Mouse (Mus musculus): ENCODE results near the gene Oaz1.
"Not testable (repeated sequence)": the region's sequence is repeated elsewhere in the genome, so short reads cannot be mapped to it uniquely, and the experiment has no call there.

Gene Oaz1

DNA sequence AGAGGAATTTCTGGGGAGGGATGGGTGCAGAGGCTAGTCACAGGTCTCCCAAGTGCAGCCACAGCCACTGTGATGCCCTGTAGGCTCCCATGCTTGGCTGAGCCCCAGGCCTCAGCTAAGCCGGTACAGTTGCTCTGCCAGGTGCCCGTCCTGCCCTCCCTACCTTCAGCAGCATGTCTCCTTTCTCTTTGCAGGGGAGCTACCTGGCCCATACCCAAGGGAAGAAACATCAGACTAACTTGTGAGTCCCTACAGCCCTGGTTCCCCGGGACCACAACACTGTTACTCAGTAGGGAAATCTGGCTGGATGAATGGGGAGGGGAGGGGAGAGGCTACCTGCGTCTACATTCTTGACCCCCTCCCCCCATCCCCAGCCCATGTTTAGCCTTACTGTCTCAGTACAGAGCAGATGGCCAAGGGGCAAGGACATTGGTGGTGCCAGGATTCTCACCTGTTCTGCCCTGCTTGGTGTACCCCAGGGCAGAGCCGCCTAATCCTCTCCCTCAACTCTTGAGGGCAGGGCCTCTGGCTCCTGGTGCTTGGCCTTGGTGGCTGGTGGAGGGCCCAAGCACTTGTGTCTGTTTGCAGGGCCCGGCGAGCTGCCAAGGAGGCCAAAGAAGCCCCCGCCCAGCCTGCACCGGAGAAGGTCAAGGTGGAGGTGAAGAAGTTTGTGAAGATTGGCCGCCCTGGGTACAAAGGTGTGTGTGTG, 24.1 kb upstream of the Oaz1 start:
- no peak for DNase-seq (ENCODE audit: low read depth, low spot score)

DNA sequence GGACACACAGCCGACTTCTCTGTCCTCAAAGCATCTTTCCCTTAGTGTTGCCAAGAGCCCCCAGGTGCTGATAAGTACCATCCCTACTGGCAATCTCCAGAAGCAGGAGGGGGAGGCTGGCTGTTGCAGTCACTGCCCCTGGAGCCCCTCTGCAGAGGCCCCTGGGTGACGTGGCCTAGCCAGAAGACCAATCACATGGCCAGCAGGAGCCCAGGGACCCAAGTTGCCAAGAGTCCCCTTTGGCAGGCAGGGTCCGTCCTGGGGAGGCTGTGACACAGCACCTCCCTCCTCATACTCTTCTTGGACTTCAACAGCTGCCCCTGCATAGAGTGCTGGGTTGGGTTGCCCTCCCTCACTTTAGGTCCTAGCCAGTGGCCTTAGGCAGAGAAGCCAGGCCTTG, 23.5 kb upstream of the Oaz1 start:
- DNase-seq (ENCODE audit: low read depth, low spot score), result no peak

DNA sequence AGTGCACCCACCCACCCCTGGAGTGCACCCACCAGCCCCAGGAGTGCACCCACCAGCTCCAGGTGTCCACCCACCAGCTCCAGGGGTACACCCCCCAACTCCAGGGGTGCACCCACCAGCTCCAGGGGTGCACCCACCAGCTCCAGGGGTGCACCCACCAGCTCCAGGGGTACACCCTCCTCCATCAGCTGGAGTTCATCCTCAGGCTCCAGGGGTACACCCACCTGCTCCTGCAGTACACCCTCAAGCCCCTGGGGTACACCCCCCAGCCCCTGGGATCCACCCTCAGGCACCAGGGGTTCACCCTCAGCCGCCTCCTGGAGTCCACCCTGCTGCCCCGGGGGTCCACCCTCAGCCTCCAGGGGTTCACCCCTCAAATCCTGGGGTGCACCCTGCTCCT, 22.1 kb upstream of the Oaz1 start:
- DNase-seq (ENCODE audit: low read depth, low spot score), result no peak

DNA sequence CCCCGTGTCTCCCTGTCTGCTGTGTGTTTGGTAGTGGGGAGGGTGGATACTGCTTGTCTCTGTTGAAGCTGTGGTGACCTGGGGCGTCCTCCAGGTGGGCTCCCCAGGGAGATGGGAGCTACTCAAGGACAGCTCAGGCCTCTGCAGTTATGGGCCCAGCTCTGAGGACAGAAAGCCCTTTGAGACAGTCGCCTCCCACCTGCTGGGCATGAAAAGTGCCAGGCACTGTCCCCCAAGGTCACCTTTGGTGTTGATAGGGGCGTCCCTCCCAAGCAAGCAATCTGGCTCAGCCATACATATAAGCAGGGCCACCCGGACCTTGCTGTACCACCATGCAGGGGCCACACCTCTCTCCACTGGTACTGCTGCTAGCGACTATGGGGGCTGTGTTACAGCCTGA, 21.5 kb upstream of the Oaz1 start, which contains the start of gene Amh:
Amh (plus strand) TSS at position 328 of the 400 bp plus-strand sequence.
- DNase-seq (ENCODE audit: low read depth, low spot score), result no peak

DNA sequence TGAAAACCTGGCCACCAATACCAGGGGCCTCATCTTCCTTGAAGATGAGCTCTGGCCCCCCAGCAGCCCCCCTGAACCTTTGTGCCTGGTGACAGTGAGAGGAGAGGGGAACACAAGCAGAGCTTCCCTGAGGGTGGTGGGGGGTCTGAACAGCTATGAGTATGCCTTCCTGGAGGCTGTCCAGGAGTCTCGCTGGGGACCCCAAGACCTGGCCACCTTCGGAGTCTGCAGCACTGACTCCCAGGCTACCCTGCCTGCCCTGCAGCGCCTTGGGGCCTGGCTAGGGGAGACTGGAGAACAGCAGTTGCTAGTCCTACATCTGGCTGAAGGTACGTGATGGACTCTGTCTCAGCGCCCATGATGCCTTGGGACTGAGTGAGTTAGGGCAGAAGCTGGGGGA, 21.1 kb upstream of the Oaz1 start:
- DNase-seq (ENCODE audit: low read depth, low spot score), result no peak

DNA sequence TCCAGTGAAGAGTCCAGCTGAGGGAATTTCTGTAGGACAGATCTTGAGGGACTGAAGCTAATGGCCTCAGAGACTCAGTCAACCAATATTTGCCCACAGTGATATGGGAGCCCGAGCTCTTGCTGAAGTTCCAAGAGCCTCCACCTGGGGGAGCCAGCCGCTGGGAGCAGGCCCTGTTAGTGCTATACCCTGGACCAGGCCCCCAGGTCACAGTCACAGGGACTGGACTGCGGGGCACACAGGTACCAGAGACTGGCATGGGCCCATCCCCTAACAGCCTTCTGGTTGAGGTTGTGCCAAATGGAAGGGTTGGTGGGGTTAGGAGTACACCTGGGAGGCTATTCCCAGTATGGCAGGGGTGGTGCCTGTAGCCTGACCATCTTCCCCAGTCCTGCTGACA, 20.5 kb upstream of the Oaz1 start:
- peak; percentile 56 for DNase-seq (ENCODE audit: low read depth, low spot score)

DNA sequence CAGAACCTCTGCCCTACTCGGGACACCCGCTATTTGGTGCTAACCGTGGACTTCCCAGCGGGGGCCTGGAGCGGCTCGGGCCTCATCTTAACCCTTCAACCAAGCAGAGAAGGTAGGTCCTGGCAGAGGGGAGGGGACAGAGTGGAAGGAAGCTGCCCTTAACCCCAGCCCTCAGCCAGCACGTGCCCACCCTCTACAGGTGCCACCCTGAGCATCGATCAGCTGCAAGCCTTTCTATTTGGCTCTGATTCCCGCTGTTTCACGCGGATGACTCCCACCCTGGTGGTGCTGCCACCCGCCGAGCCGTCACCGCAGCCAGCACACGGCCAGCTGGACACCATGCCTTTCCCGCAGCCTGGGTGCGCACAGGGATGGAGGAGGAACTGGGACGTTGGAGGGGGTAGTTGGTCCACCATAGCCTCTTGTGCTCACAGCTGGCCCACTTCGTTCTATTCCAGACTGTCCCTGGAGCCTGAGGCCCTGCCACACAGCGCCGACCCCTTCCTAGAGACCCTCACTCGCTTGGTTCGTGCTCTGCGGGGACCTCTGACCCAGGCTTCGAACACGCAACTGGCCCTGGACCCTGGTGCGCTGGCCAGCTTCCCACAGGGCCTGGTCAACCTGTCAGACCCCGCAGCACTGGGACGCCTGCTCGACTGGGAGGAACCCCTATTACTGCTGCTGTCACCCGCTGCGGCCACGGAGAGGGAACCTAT, 20.0 kb upstream of the Oaz1 start:
- DNase-seq (ENCODE audit: low read depth, low spot score), result no peak

DNA sequence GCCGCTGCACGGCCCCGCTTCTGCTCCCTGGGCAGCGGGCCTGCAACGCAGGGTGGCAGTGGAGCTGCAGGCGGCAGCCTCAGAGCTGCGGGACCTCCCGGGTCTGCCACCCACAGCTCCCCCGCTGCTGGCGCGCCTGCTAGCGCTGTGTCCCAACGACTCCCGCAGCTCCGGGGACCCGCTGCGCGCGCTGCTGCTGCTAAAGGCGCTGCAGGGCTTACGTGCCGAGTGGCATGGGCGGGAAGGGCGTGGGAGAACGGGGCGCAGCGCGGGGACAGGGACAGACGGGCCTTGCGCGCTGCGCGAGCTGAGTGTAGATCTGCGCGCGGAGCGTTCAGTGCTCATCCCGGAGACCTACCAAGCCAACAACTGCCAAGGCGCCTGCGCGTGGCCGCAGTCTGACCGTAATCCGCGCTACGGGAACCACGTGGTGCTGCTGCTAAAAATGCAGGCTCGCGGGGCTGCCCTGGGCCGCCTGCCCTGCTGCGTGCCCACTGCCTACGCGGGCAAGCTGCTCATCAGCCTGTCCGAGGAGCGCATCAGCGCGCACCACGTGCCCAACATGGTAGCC, 19.3 kb upstream of the Oaz1 start:
- peak; percentile 65 for DNase-seq (ENCODE audit: low read depth, low spot score)

DNA sequence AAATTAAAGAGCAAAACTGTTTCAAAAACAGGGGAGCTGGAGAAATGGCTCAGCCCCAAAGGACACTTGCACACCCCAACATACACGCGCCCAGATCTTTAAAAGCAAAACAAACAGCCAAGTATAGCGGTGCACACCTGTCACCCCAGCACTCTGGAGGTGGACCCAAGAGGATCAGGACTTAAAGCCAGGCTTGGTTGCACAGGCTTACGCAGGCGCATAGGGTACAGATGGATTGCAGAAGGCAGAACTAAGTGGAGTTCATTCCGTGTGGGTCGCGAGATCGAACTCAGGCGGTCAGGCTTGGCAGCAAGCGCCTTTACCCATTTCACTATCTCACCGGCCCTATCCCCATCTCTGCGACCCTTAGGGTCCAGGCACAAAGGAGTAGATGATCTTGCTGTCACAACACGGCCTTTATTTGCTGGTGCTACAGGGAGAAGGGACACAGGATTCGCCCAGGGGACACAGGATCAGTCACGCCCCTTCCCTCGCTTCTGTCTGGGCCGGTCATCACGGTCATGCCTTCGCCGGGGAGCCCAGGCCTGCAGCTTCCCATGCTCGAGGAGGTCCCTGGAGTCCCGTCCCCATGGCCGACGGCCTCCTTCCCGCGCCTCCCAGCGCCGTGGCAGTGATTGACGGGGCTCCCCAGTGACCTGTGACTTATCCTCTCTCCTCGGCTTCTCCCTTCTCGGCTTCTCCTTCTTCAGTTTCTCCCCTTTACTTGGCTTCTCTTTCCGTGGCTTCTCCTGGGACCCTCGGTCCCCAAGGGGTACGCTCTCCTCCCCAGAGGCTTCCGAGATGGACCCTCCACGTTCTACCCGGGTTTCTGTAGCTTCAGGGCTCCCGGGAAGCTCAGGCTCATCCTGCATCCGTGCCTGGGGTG, 18.1 kb upstream of the Oaz1 start:
- DNase-seq (ENCODE audit: low read depth, low spot score), result no peak

DNA sequence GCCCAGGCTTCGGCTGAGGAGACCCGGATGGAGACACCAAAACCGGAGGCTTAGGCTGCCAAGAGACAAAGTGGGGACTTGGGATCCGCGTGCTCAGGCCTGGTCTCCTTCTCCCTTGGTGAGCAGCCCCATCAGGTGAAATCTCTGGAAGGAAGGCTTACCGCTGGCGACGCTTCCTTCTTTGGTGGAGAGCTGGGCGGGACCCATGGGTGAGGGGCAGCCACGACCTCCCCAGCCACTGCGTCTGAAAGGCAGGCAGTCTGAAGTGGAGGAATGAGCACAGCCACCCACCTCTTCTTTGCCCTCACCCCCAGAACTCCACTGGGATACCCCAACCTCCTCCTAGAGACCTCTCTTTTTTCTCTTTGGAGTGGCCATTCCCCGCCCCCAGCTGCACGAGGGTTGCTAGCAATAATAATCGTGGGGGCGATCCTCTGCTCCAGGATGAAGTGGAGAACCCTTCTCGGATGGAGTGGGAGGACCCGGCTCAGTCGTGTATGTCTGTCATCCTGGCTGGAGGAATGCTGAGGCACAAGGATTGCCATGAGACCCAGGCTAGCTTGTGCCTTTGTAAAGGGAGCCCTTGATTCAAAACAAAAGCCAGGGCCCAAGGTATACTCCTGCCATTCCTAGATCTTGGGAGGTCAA, 17.3 kb upstream of the Oaz1 start:
- DNase-seq (ENCODE audit: low read depth, low spot score), result no peak

DNA sequence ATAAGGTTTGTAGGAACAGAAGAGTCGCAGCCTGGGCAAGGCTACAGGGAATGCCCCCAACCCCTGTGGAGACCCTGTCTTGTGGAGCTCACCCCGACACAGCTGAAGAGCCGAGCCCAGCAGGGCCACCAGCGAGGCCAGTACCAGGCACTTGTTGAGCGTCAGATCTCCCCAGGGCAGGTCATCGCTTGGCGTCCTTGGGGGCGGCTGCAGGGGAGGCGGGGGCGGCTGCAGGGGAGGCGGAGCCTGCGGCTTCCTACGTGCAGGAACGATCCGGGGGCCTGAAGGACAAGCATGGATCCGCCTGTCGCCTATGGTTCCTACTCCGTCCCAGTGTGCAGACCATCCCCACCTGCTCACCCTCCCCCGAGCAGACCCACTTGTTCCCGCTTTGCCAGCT, 16.4 kb upstream of the Oaz1 start:
- no peak for DNase-seq (ENCODE audit: low read depth, low spot score)

DNA sequence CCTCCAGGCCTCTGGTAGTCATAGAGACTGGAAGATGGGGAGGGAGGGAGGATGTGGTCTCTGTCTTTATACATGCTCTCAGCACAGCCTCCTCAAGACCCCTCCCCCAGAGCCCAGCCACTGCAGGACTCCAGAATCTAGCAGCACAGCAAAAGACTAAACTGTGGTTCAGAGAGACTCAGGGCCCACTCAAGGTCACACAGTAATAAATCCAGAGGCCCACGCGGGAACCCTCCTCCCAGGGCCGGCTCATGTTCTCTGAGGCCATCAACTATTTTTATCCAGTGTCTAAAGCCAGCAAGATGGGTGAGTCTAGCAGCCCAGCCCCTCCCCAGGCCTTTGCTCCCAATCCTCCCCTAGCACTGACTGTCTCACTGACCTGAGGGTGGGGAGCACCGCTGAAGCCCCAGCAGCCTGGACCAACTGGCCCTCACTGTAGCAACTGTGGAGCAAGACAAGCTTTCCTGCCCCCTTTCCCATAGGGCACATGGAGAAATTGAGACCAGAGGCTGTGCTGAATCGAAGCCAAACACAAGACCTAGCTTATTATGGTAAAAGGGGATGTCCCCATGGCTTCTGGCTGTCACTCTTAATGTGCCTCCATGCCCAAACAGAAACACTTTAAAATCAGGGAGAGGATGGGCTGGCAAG, 13.9 kb upstream of the Oaz1 start:
- no peak for DNase-seq (ENCODE audit: low read depth, low spot score)

DNA sequence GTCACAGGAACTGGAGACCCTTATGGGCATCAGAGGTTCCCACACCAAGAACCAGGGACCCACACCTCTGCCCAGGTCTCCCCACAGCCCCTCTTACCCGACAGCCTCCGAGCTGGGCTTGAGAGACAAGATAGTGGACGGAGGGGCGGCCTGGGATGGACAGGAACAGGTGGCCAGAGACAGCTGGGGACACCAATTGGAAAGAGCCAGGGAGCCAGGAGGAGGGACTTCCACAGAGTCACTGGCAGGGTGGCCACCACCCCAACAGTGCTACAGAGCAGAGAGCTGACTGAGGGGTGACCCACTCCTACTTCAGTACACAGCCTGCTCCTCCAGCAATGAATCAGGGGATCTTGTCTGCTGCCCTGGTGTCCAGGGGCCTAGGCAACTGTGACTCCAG, 13.1 kb upstream of the Oaz1 start, which contains the start of gene Jsrp1:
Jsrp1 (minus strand) TSS at position 133 of the 400 bp plus-strand sequence.
- no peak for DNase-seq (ENCODE audit: low read depth, low spot score)

DNA sequence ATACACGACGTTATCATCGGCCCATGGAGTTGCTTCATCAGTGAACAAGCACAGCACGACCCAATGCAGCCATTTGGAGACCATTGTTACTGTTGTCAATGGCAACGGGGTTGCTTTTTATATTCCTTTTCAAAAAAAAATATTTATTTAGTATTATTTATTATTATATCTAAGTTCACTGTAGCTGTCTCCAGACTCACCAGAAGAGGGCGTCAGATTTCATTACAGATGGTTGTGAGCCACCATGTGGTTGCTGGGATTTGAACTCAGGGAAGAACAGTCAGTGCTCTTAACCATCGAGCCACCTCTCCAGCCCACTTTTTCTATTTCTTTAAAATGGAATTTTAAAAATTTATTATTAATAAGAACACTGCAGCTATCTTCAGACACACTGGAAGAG, 11.7 kb upstream of the Oaz1 start:
- no peak for DNase-seq (ENCODE audit: low read depth, low spot score)

DNA sequence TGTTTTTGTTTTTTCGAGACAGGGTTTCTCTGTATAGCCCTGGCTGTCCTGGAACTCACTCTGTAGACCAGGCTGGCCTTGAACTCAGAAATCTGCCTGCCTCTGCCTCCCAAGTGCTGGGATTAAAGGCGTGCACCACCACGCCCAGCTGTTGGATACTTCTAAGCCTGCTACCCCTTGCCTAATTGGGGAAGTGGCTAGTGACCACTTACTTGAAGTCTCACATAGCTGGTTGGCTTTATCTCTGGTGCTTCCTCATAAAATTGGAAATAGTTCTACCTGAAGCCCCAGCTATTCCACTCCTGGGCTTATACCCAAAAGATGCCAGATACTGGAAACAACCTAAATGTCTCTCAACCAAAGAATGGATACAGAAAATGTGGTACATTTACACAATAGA, 10.2 kb upstream of the Oaz1 start:
- DNase-seq (ENCODE audit: low read depth, low spot score), result not testable (repeated sequence)

DNA sequence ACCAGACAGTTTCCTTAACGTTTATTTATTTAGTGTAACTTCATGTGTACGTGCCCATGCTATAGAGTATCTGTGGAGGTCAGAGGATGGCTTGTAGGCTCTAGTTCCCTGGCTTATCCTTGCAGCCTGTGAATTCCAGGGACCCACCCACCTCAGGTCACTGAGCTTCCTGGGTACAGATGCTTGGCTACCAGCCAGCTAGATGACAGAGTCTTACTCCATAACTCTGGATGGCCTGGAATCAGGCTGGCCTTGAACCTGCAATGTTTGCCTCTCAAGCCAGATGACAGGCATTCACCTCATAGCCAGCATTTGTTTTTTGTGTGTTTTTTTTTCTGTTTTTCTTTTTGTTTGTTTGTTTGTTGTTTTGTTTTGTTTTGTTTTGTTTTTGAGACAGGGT, 9.3 kb upstream of the Oaz1 start:
- DNase-seq (ENCODE audit: low read depth, low spot score), result no peak

DNA sequence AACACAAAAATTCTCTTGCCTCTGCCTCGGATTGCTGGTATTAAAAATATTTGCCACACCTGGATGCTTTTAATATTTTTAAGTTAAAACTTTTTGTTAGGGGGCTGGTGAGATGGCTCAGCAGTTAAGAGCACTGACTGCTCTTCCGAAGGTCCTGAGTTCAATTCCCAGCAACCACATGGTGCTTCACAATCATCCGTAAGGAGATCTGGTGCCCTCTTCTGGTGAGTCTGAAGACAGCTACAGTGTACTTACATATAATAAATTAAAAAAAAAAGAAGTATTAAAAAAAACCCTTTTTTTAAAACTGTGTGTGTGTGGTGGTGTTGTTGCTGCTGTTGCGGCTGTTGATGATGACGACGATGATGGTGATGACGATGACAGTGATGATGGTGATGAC, 8.5 kb upstream of the Oaz1 start:
- DNase-seq (ENCODE audit: low read depth, low spot score), result not testable (repeated sequence)

DNA sequence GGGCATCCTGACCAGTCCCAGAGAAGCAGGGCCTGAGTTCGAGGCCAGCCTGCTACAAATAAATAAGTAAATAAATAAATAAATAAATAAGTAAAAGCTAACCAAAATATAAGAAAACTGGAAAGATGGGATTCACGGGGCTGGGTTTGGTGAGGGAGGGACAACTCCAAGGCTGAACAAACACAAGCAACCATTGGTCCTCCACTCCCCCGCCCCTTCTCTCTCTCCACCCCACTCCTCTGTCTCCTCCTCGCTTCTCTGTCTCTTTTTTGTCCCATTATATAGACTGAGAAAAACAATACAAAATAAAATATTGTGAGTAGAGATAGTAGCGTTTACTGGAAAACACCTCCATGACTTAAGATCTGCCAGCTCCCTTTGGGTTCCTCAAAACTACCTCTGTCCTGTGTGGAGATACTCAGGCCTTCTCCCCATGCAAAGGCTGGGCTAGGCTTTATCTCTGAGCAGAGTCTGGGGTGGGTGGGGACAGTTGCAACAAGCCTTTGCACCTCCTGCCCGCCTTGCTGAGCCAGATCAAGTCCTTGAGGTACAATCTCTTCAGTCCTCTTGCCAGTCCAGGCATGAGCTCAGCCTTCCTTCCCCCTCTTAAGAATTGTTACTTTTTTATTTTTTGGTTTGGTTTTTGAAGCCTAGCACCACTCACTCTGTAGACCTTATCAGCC, 7.7 kb upstream of the Oaz1 start:
- no peak for DNase-seq (ENCODE audit: low read depth, low spot score)

DNA sequence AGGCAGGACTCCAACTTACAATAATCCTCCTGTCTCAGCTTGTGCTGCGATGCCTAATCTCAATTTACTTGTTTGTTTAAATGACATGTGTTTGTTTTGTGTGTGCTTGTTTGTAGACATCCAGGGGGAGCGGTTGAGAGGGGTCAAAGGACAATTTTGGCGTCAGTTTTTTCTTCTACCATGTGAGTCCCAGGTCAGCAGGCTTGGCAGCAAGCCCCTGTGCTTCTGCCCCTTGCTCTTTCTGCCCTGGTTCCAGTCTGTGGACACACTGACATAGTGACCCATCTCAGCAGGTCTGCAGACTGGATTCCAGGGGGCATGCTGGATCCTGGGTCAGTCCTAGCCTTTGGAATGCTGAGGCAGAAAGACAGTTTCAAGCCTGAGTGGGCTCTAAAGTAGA, 7.0 kb upstream of the Oaz1 start:
- DNase-seq (ENCODE audit: low read depth, low spot score), result no peak

DNA sequence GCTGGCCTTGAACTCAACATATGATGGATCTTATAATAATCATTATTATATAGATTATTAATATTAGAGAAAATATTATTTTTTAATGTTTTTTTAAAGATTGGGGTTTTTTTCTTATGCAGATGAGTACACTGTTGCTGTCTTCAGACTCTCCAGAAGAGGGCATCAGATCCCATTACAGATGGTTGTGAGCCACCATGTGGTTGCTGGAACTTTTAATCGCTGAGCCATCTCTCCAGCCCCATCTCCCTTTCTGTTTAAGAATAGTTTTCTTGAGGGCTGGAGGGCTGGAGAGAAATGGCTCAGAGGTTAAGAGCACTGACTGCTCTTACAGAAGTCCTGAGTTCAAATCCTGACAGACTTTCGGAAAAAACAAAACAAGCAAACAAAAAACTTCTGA, 4.5 kb upstream of the Oaz1 start:
- DNase-seq (ENCODE audit: low read depth, low spot score), result no peak

Data from forelimb bud, embryonic 11.5 days (tissue).